Mouse (Mus musculus) adipocyte (in vitro differentiated cells): Measurements from ENCODE around the gene Pkd1l2.

Experiments
- DNase-seq: peaks from one replicate; pipeline ENCODE4 v3.0.0-alpha.2; 2016; ENCODE audit warnings: low spot score

The Pkd1l2 gene

GRCm38 (mm10) chr8:116975066-116975465 lies 107.2 kb downstream of the Pkd1l2 start:
- no peak for DNase-seq

GRCm38 (mm10) chr8:116969531-116969930 lies 112.7 kb downstream of the Pkd1l2 start:
- peak; percentile 55 for DNase-seq

- no peak for DNase-seq
These were observed 127.8 kb downstream of the Pkd1l2 start for GRCm38 (mm10) chr8:116954415-116954814.

GRCm38 (mm10) chr8:116952428-116952827 lies 129.8 kb downstream of the Pkd1l2 start:
- no peak for DNase-seq

- no peak for DNase-seq
These were observed 130.5 kb downstream of the Pkd1l2 start for GRCm38 (mm10) chr8:116951778-116952177.

GRCm38 (mm10) chr8:116951369-116951768 lies 130.9 kb downstream of the Pkd1l2 start:
- peak; percentile 48 for DNase-seq

GRCm38 (mm10) chr8:116947589-116947988 lies 134.7 kb downstream of the Pkd1l2 start:
- no peak for DNase-seq

GRCm38 (mm10) chr8:116946851-116947250 lies 135.4 kb downstream of the Pkd1l2 start:
- no peak for DNase-seq

- no peak for DNase-seq
These were observed 135.9 kb downstream of the Pkd1l2 start for GRCm38 (mm10) chr8:116946268-116946838.
